Mouse (Mus musculus): Measurements from ENCODE around the gene Vmn2r27. TPM values are rescaled to one million over a fixed set of nuclear protein-coding genes. Genes with fewer than 3 reads are reported as not detected.
A peak's percentile ranks its signal among the peaks of the same experiment; 100 is the strongest.

The Vmn2r27 gene
- polyA plus RNA-seq (2016; fragmentation: Nextera tagmentation; extraction: Ambion mirVana): not detected in 2 replicates

DNA sequence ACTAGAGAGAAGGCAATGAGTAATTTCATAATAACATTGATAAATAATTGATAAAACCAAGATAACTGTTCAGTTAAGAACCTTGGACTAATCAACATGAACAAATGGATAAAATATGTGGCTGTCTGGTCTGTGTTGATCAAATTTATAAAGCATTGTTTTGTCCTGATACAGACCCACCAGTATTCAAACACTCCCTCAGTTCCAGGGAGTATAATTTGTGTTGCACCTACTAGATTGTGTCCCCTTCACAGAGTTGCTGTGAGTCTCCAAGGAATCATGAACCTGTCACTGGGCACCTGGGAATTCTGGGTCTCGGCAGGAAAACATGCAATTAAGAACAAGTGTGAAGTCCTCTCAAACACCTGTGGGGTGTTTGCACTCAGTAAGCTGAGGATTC lies at the start of gene Vmn2r27:
Vmn2r27 (minus strand) TSS at position 101 of the 400 bp plus-strand sequence.
- Histone ChIP-seq H3K4me3 (no peak within 1 kb of the TSS), H3K9me3 (no peaks in the 10 kb centered on the region), H3K27me3 (ENCODE audit: insufficient read depth, poor library complexity, severe bottlenecking) (no peaks in the 10 kb centered on the region), H3K27ac (no peak within 1 kb of the TSS), H3K4me1 (no peaks in the 10 kb centered on the region), H3K36me3 (no peaks in the 10 kb centered on the region)
- 68% methylated on average over 1 of the region's 1 CpGs for WGBS
- no peak for DNase-seq (ENCODE audit: low spot score)

DNA sequence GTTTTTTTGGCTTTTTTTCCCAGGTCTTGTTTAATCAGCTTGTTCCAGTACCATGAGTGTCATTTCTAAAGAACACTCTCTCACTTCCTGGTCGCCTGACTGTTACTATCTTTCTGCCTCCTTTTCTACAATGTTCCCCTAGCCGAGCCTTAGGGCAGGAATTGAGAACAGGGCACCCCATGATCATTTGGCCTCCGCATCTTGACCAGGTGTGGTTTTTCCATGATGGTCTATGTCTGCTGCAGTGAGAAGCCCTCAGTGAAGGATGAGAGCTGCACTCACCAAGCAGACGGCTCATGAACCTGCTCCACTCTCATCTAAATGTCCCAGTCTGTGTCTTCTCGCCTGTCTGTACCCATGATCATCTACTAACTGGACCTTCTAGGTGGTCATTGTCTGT lies 46.6 kb upstream of the Vmn2r27 start:
- no peaks in the 10 kb centered on the region for H3K4me1 ChIP-seq
- no peaks in the 10 kb centered on the region for H3K9me3 ChIP-seq
- DNase-seq (ENCODE audit: low spot score): no peak
- H3K27me3 ChIP-seq (ENCODE audit: insufficient read depth, poor library complexity, severe bottlenecking): no peaks in the 10 kb centered on the region
- no peak overlapping the region for H3K4me3 ChIP-seq
- no peak overlapping the region for H3K27ac ChIP-seq
- WGBS: 73% methylated on average over 5 of the region's 5 CpGs
- no peaks in the 10 kb centered on the region for H3K36me3 ChIP-seq

DNA sequence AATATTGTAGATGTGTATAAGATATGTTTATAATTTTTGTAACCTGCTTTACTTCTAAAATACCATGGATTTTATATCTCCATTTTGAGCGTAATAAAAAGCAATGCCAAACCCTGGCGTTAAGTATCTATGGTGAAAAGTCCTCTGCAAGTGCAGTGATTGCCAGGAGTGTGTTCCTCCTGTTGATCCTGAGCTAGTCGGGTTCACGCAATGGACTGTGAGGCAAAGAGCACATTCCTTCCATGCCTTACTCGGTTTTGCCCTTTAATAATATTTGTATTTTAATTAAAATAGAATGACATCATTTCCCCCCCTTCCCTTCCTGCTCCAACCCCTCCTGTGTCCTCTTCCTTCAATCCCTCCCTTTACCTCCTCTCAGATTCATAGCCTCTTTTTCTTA lies 46.0 kb upstream of the Vmn2r27 start:
- WGBS: 78% methylated on average over 5 of the region's 5 CpGs
- no peak for DNase-seq (ENCODE audit: low spot score)
- Histone ChIP-seq H3K36me3 (no peaks in the 10 kb centered on the region), H3K9me3 (no peaks in the 10 kb centered on the region), H3K27ac (no peak overlapping the region), H3K4me3 (no peak overlapping the region), H3K27me3 (ENCODE audit: insufficient read depth, poor library complexity, severe bottlenecking) (no peaks in the 10 kb centered on the region), H3K4me1 (no peaks in the 10 kb centered on the region)

DNA sequence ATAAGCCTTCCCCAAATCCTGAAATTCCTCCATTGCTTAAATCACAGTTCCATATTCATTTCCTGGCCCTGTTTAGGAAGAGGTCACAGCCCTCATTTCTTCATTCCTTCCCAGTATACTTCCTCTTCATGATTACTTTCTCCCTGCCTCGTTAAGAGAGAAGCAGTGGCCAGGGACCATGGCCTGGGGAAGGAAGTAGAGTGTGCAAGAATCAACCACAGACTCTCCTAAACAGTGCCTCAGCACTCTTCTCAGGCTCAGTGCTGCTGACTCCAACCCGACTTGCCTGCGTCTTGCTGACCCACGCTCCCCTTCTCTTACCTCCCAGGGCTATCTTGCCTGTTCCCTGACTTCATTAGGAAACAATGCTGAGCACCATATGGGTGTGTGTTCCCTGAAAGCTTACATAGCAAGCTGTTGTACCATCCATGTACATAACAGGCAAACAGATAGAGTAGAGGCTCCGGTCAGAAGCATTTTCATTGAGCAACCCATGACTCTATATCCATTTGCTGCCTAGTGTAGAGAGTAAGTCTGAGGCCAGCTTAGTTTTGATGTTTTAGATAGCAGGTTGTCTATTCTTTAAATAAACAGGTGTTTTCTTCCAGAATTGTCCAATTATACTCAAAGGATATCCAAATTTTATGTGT lies 41.7 kb upstream of the Vmn2r27 start:
- Histone ChIP-seq H3K27ac (no peak overlapping the region), H3K36me3 (no peaks in the 10 kb centered on the region), H3K4me1 (no peaks in the 10 kb centered on the region), H3K27me3 (ENCODE audit: insufficient read depth, poor library complexity, severe bottlenecking) (no peaks in the 10 kb centered on the region), H3K9me3 (no peaks in the 10 kb centered on the region), H3K4me3 (no peak overlapping the region)
- 71% methylated on average over 5 of the region's 5 CpGs for WGBS
- no peak for DNase-seq (ENCODE audit: low spot score)

DNA sequence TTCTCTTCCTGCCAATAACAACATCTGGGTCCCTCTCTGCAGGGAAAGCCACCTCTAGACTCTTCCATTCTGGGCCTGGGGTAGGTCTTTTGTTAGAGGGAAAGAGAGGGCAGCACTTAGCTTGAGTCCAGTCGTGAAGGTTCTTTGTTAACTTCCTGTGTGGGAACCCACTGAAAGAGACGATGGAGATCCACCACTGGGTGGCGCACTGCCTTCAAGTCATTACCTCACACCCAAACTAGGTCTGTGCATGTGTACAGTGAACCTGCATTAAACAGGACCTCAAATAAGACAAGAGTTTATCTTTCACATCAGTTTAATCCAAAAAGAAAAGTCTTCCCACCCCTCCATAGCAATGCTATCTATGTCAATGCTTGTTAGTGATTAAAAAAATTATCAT lies 31.0 kb upstream of the Vmn2r27 start:
- WGBS: 0% methylated on average over 3 of the region's 3 CpGs

DNA sequence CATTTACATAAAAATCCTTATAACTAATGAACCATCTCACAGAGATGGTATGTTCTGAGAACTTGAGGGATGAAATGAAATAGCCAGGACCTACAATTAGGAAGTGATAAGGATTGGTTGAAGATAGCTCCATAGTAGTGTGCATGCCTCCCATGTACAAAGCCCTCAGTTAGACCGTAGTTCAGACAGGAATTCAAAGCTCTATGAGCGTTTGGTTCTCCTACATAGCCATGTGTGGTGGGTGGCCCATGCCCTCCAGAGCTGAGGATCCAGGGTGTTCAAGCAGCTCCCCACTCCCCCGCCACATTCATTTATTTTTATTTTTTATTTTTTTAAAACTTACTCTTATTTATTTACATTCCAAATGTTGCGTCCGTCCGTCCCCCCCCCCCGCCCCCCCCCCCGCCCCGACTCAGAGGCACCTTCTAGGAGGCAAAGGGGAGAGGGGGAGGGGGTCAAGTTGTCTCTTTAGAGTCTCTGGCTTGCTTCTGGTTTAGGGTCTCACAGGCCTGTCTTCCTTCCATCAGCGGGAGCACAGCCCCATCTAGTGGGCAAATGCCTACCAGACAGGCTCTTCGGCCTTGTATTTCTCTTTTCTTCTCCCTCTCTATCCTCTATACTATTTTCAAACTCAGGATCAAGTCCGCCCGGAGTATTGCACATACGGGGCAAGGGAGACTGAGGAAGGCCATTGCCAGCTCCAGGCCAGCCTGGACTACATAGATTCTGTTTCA lies 28.7 kb upstream of the Vmn2r27 start:
- WGBS: 17% methylated on average over 14 of the region's 14 CpGs

More for the DNA sequence above, 31.0 kb upstream of the Vmn2r27 start:
- DNase-seq (ENCODE audit: low spot score): no peak
- Histone ChIP-seq H3K4me1 (no peaks in the 10 kb centered on the region), H3K27ac (no peak overlapping the region), H3K27me3 (ENCODE audit: insufficient read depth, poor library complexity, severe bottlenecking) (no peaks in the 10 kb centered on the region), H3K4me3 (no peak overlapping the region), H3K36me3 (no peaks in the 10 kb centered on the region), H3K9me3 (no peaks in the 10 kb centered on the region)

DNA sequence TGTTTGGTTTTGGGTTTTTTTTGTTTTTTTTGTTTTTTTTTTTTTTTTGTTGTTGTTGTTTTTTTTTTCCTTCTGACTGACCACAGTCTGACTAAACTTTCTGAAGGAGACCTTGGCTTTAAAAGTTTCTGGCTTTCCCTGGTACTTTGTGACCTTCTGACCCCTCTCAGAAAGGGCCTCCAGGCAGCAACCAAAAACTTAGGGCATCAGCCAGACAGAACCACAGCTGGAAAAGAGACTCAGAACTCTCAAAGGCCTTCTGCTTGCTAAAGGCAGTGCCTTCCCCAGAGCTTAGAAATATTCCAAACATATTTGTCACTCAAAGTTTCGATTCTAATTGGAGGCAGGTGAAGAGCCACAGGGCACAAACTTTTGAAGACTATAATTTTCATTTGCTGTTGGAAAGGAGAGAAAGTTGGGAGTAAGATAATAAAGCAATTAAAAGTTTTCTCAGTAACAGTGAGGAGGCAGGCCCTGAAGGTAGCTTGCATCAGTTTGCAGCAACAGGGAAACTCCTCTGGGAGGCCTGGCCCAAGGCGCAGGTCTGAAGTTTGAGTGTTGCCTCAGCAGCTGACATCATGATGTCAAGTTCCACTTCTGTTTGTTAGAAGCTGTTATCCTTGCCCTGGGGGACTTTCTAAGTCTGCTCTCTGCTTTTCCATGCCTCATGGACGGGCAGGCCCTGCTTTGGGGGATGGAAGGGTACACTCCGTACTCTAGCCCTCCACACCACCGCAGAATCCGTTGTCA lies 24.2 kb upstream of the Vmn2r27 start:
- Histone ChIP-seq H3K4me3 (no peak overlapping the region), H3K36me3 (no peaks in the 10 kb centered on the region), H3K27ac (no peak overlapping the region), H3K4me1 (no peaks in the 10 kb centered on the region), H3K27me3 (ENCODE audit: insufficient read depth, poor library complexity, severe bottlenecking) (no peaks in the 10 kb centered on the region), H3K9me3 (no peaks in the 10 kb centered on the region)
- no peak for DNase-seq (ENCODE audit: low spot score)
- 73% methylated on average over 6 of the region's 6 CpGs for WGBS

More for the DNA sequence above, 28.7 kb upstream of the Vmn2r27 start:
- Histone ChIP-seq H3K4me1 (no peaks in the 10 kb centered on the region), H3K4me3 (no peak overlapping the region), H3K9me3 (no peaks in the 10 kb centered on the region), H3K36me3 (no peaks in the 10 kb centered on the region), H3K27me3 (ENCODE audit: insufficient read depth, poor library complexity, severe bottlenecking) (no peaks in the 10 kb centered on the region), H3K27ac (no peak overlapping the region)
- DNase-seq (ENCODE audit: low spot score): peak; percentile 81

DNA sequence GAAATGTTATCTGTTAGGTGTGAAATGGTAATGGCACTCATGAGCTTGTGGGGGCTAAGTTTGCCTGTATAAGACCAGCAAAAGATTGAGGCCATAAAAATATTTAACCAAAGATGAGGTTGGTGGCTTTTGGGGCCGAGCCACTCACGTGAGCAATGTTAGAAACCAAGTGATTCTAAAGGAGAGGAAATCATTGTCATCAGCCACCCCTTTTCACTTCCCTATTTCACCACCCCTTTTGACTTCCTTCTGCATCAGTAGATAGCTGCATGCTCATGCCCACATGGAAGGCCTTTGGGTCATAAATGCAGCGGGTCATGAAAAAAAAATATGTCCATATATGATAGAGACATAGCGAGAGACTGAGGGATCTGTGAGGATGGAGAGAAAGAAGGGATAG lies 29.5 kb downstream of the Vmn2r27 start:
- H3K4me1 ChIP-seq: no peaks in the 10 kb centered on the region
- no peaks in the 10 kb centered on the region for H3K27me3 ChIP-seq (ENCODE audit: insufficient read depth, poor library complexity, severe bottlenecking)
- 65% methylated on average over 4 of the region's 4 CpGs for WGBS
- no peak overlapping the region for H3K27ac ChIP-seq
- no peak overlapping the region for H3K4me3 ChIP-seq
- no peak for DNase-seq (ENCODE audit: low spot score)
- H3K9me3 ChIP-seq: no peaks in the 10 kb centered on the region
- H3K36me3 ChIP-seq: no peaks in the 10 kb centered on the region

DNA sequence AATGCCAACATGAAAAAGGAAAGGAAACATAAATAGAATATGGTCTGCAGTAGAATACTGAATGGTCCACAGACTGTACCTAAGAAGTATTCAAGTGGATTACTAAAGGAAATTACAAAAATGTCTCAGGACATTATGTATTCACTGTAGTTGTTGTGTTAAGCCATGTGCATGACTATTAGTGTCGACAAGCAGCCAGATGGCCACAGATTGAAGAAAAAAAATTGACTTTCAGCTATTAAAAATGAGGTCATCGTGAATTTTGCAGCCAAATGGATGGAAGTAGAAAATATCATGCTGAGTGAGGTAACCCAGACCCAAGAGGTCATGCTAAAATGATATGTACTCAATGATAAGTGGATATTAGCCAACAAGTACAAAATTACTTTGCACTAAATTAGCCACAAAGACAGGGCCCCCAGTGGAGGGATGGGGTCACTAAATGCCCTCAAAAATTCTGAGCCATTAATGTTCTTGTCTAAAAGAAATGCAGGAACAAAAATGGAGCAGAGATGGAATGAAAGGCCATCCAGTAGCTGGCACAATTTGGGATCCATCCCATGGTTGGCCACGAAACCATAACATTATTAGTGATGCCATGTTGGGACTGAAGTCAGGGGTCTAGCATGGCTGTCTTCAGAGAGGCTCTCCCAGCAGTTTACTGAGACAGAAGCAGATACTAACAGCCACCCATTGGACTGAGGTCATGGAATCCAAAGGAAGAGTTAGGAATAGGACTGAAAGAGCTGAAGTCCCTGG lies 63.0 kb downstream of the Vmn2r27 start:
- DNase-seq (ENCODE audit: low spot score): no peak
- H3K9me3 ChIP-seq: no peaks in the 10 kb centered on the region
- 66% methylated on average over 3 of the region's 3 CpGs for WGBS
- no peak overlapping the region for H3K27ac ChIP-seq
- no peak overlapping the region for H3K4me3 ChIP-seq
- H3K36me3 ChIP-seq: no peaks in the 10 kb centered on the region
- no peaks in the 10 kb centered on the region for H3K27me3 ChIP-seq (ENCODE audit: insufficient read depth, poor library complexity, severe bottlenecking)
- H3K4me1 ChIP-seq: no peaks in the 10 kb centered on the region

DNA sequence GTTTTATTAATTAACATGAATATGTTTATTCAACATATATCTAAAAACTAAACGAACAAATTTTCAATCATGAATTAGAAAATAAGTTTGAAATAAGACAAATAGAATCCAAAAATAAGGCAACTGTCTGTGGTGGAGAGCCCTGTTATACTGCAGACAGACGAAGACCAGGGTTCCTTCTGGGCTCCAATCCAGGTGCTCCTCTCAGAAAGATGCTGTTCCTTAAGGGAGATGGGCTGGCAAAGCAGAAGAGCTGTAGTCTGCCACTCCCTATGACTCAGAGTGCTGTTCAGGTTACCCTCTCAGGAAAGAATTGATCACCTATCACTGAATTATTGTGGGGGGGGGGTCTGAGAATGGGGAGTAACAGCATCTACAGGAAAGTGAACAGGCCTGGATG lies 65.1 kb downstream of the Vmn2r27 start:
- no peaks in the 10 kb centered on the region for H3K27me3 ChIP-seq (ENCODE audit: insufficient read depth, poor library complexity, severe bottlenecking)
- WGBS: 75% methylated on average over 2 of the region's 2 CpGs
- no peak overlapping the region for H3K27ac ChIP-seq
- H3K36me3 ChIP-seq: no peaks in the 10 kb centered on the region
- H3K4me1 ChIP-seq: no peaks in the 10 kb centered on the region
- no peaks in the 10 kb centered on the region for H3K9me3 ChIP-seq
- H3K4me3 ChIP-seq: no peak overlapping the region
- no peak for DNase-seq (ENCODE audit: low spot score)

DNA sequence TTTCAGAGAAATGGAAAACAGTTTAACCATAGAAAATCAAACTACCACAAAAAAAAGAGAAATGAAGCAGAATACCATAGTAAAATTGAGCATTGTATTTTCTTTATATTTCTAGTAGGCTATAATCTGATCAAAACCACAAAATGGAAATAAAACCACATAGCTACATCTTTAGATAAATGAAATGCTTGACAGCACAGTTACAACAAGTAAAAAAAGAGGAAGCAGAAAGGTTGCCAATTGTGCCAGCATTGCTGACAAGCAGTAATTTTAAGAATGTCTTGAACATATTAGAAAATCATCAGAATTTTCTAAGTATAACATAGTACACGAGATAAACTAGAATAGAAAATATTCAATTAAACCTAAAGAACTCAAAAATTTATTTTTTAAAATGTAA lies 81.8 kb downstream of the Vmn2r27 start:
- no peaks in the 10 kb centered on the region for H3K9me3 ChIP-seq
- H3K4me1 ChIP-seq: no peaks in the 10 kb centered on the region
- H3K27ac ChIP-seq: no peak overlapping the region
- no peak overlapping the region for H3K4me3 ChIP-seq
- DNase-seq (ENCODE audit: low spot score): no peak
- no peaks in the 10 kb centered on the region for H3K36me3 ChIP-seq
- H3K27me3 ChIP-seq (ENCODE audit: insufficient read depth, poor library complexity, severe bottlenecking): no peaks in the 10 kb centered on the region
- WGBS: 36% methylated on average over 1 of the region's 1 CpGs

Measured in heart, embryonic 10.5 days (tissue).